Mouse (Mus musculus) lung, adult 18-20 months (tissue): Measurements from ENCODE around the gene Dll4.

Source experiments
- DNase-seq, 2 experiments: peaks; one replicate each; pipeline ENCODE4 v3.0.0; 2022; ENCODE audit warnings: mixed read lengths in 2 of 2

Gene Dll4

GRCm38 (mm10) chr2:119325568-119326143 lies at the start of gene Dll4:
Gene Dll4 (plus strand): TSS chr2:119325784.
- DNase-seq: peak; percentile 79 to 86

GRCm38 (mm10) chr2:119276926-119277325 lies 48.7 kb upstream of the Dll4 start:
- no peak for DNase-seq

GRCm38 (mm10) chr2:119277810-119278209 lies 47.8 kb upstream of the Dll4 start:
- DNase-seq: no peak

- no peak for DNase-seq
Observed at GRCm38 (mm10) chr2:119281899-119282565, 43.6 kb upstream of the Dll4 start.

GRCm38 (mm10) chr2:119287372-119287771 lies 38.2 kb upstream of the Dll4 start:
- no peak for DNase-seq

GRCm38 (mm10) chr2:119288270-119288882 lies 37.2 kb upstream of the Dll4 start, which contains the start of gene Vps18:
Gene Vps18 (plus strand): TSS chr2:119288740.
- DNase-seq: peak; percentile 97 to 98

GRCm38 (mm10) chr2:119289014-119289416 lies 36.6 kb upstream of the Dll4 start:
- DNase-seq: no peak

- DNase-seq: no peak
Observed at GRCm38 (mm10) chr2:119292281-119292680, 33.3 kb upstream of the Dll4 start.

GRCm38 (mm10) chr2:119292852-119293251 lies 32.7 kb upstream of the Dll4 start:
- no peak for DNase-seq

GRCm38 (mm10) chr2:119293311-119293710 lies 32.3 kb upstream of the Dll4 start:
- DNase-seq: no peak

GRCm38 (mm10) chr2:119293776-119294390 lies 31.7 kb upstream of the Dll4 start:
- no peak for DNase-seq

GRCm38 (mm10) chr2:119294411-119294810 lies 31.2 kb upstream of the Dll4 start:
- DNase-seq: no peak

GRCm38 (mm10) chr2:119296756-119297155 lies 28.8 kb upstream of the Dll4 start:
- DNase-seq: no peak

- DNase-seq: no peak
Observed at GRCm38 (mm10) chr2:119297506-119297905, 28.1 kb upstream of the Dll4 start.

- peak; percentile 68 to 74 for DNase-seq
Observed at GRCm38 (mm10) chr2:119298330-119298729, 27.3 kb upstream of the Dll4 start.

- DNase-seq: no peak
Observed at GRCm38 (mm10) chr2:119298839-119299238, 26.7 kb upstream of the Dll4 start.

GRCm38 (mm10) chr2:119299981-119300818 lies 25.4 kb upstream of the Dll4 start:
- DNase-seq: peak; percentile 88 to 93

- peak; percentile 69 to 77 for DNase-seq
Observed at GRCm38 (mm10) chr2:119300819-119301493, 24.6 kb upstream of the Dll4 start.

GRCm38 (mm10) chr2:119302876-119303275 lies 22.7 kb upstream of the Dll4 start:
- no peak for DNase-seq

- DNase-seq: no peak
Observed at GRCm38 (mm10) chr2:119304391-119304790, 21.2 kb upstream of the Dll4 start.

GRCm38 (mm10) chr2:119304798-119305208 lies 20.8 kb upstream of the Dll4 start:
- peak; percentile 66 to 83 for DNase-seq

GRCm38 (mm10) chr2:119311544-119311943 lies 14.0 kb upstream of the Dll4 start:
- DNase-seq: no peak
